In genomic region chr1:152654851-152655250, GRCm38 (mm10) we compare ENCODE assay signal across 23 mouse cellular contexts.
DNase-seq lines count a peak whose midpoint lies in the region; TF ChIP-seq lines count a peak whose summit lies in the region.
"Had no signal": no experiment of that assay in that cellular context is flagged by ENCODE, and none has a peak within 500 bp of the region (broad histone marks: within the 10 kb centered on the region; RNA-seq: fewer than 3 reads in every experiment).

No protein-coding gene starts in this region.

- no peak overlapping the region for H3K9ac ChIP-seq in heart, adult 2 months (ENCODE audit: low read depth, low read length)
- H3K9ac ChIP-seq: embryonic facial prominence, embryonic 12.5 days; forebrain, embryonic 13.5 days; forebrain, embryonic 15.5 days; forebrain, postnatal 0 days had no signal

- no peak overlapping the region for H3K27ac ChIP-seq in heart, embryonic 10.5 days
- no peak overlapping the region for H3K27ac ChIP-seq in heart, adult 2 months
- H3K27ac ChIP-seq: embryonic facial prominence, embryonic 10.5 days; embryonic facial prominence, embryonic 12.5 days; forebrain, embryonic 13.5 days; forebrain, embryonic 15.5 days had no signal

- no peak for TF ChIP-seq POLR2A in heart, adult 2 months (IDR thresholded peaks at IDR 0.05; ENCODE audit: insufficient read depth, low read depth, low read length)

- H3K9me3 ChIP-seq in heart, embryonic 10.5 days = no peaks in the 10 kb centered on the region
- H3K9me3 ChIP-seq: embryonic facial prominence, embryonic 10.5 days; embryonic facial prominence, embryonic 12.5 days; forebrain, embryonic 13.5 days; forebrain, embryonic 15.5 days had no signal

- no peaks in the 10 kb centered on the region for H3K36me3 ChIP-seq in heart, embryonic 10.5 days
- no peaks in the 10 kb centered on the region for H3K36me3 ChIP-seq in heart, adult 2 months (ENCODE audit: control insufficient read depth, insufficient read depth, low read length)
- H3K36me3 ChIP-seq: embryonic facial prominence, embryonic 10.5 days; embryonic facial prominence, embryonic 12.5 days; forebrain, embryonic 15.5 days; G1E had no signal

- 91% methylated on average over 6 of the region's 6 CpGs for WGBS in heart, embryonic 10.5 days
- WGBS in heart, adult 2 months = 90% methylated on average over 6 of the region's 6 CpGs

- no peaks in the 10 kb centered on the region for H3K27me3 ChIP-seq in heart, embryonic 10.5 days (ENCODE audit: insufficient read depth, poor library complexity, severe bottlenecking)
- no peaks in the 10 kb centered on the region for H3K27me3 ChIP-seq in heart, adult 2 months (ENCODE audit: control insufficient read depth, insufficient read depth, low read length)
- H3K27me3 ChIP-seq: CH12.LX; embryonic facial prominence, embryonic 12.5 days; forebrain, embryonic 13.5 days; forebrain, embryonic 15.5 days; Patski had no signal

- TF ChIP-seq EP300 in heart, adult 2 months (IDR thresholded peaks at IDR 0.05; ENCODE audit: insufficient read depth, low read depth, low read length) = no peak

- H3K79me2 ChIP-seq in heart, adult 2 months (replicated peaks; ENCODE audit: control insufficient read depth, insufficient read depth, low read length) = no peaks in the 10 kb centered on the region

- DNase-seq in heart, embryonic 10.5 days (ENCODE audit: low spot score) = peak; percentile 41
- no peak for DNase-seq in heart, postnatal 36 days
- DNase-seq in ES-CJ7 (ENCODE audit: low read depth, low spot score) = peak; percentile 51
- peak; percentile 36 for DNase-seq in R1 (ENCODE audit: low read depth, low spot score)
- DNase-seq in thymus, postnatal 4 days = no peak
- no peak for DNase-seq in heart, adult 2 months
- DNase-seq: adrenal gland, adult 8-10 months; adrenal gland, postnatal 14 days; adrenal gland, postnatal 36 days; B cell, adult 2 months; cerebellum, adult 11-12 months; cerebellum, adult 2 months; cerebellum, adult 9-10 months; cerebellum, postnatal 10 days; cerebellum, postnatal 25 days; forebrain, postnatal 0 days had no signal

- H3K4me3 ChIP-seq in heart, embryonic 10.5 days = no peak overlapping the region
- no peak overlapping the region for H3K4me3 ChIP-seq in heart, adult 2 months
- H3K4me3 ChIP-seq: embryonic facial prominence, embryonic 10.5 days; embryonic facial prominence, embryonic 12.5 days; forebrain, embryonic 13.5 days; forebrain, embryonic 15.5 days had no signal

- H3K4me1 ChIP-seq in heart, embryonic 10.5 days = peaks cover 28% of the 10 kb centered on the region
- no peaks in the 10 kb centered on the region; the same call in 1 of the 2 replicates for H3K4me1 ChIP-seq in heart, adult 2 months (ENCODE audit: control insufficient read depth, insufficient read depth, low read length)
- H3K4me1 ChIP-seq: embryonic facial prominence, embryonic 12.5 days; forebrain, embryonic 13.5 days had no signal

- no peak for TF ChIP-seq CTCF in heart, adult 2 months (IDR thresholded peaks at IDR 0.05)

- intact Hi-C loops in heart, postnatal 36 days (cut with DNase I) = no loop called here
- intact Hi-C loops in heart, adult 2 months (cut with DNase I) = no loop called here

Comparison
In these comparisons a context has a peak if more than half of its experiments do, and no peak if none do; other contexts are left out.
1. DNase-seq: peak in heart, embryonic 10.5 days (single experiment), ES-CJ7 (single experiment) and R1 (single experiment); none in heart, postnatal 36 days (0 of 2), thymus, postnatal 4 days (single experiment) and heart, adult 2 months (0 of 2).